Mouse (Mus musculus) forebrain, embryonic 15.5 days (tissue): Measurements from ENCODE around the gene Garem2. TPM values are rescaled to one million over a fixed set of nuclear protein-coding genes. Genes with fewer than 3 reads are reported as not detected.

ENCODE experiments used
- ATAC-seq: fragments of 200-750 bp; cut with Nextera tagmentation; replicated peaks from 2 replicates; pipeline ENCODE4 v1.8.0; 2017; ENCODE audit warnings: mild to moderate bottlenecking, moderate TSS enrichment, moderate library complexity
- H3K27ac ChIP-seq: fragments of 300-500 bp; sonication (generic); replicated peaks from 2 replicates; pipeline ENCODE4 v1.5.1; 2015; ENCODE audit warnings: mild to moderate bottlenecking, inconsistent platforms
- H3K27me3 ChIP-seq: fragments of 300-500 bp; sonication (generic); 2 replicates; pipeline ENCODE4 v1.6.1; 2015; ENCODE audit warnings: inconsistent platforms
- H3K36me3 ChIP-seq: fragments of 300-500 bp; sonication (generic); 2 replicates; pipeline ENCODE4 v1.6.1; 2015; ENCODE audit warnings: mild to moderate bottlenecking, inconsistent platforms
- H3K4me1 ChIP-seq: fragments of 300-500 bp; sonication (generic); 2 replicates; pipeline ENCODE4 v1.6.1; 2015; ENCODE audit warnings: inconsistent platforms
- H3K4me2 ChIP-seq: fragments of 300-500 bp; sonication (generic); replicated peaks from 2 replicates; pipeline ENCODE4 v1.6.1; 2015; ENCODE audit warnings: mild to moderate bottlenecking, inconsistent platforms
- H3K4me3 ChIP-seq: fragments of 300-500 bp; sonication (generic); 2 replicates; pipeline ENCODE4 v1.5.1; 2015; ENCODE audit warnings: mild to moderate bottlenecking, inconsistent platforms
- H3K9ac ChIP-seq: fragments of 300-500 bp; sonication (generic); replicated peaks from 2 replicates; pipeline ENCODE4 v1.6.1; 2015; ENCODE audit warnings: mild to moderate bottlenecking, inconsistent platforms
- H3K9me3 ChIP-seq: fragments of 300-500 bp; sonication (generic); 2 replicates; pipeline ENCODE4 v1.6.1; 2016; ENCODE audit warnings: inconsistent platforms
- WGBS: fragments of 180-500 bp; shearing (Covaris S2); methylation state at CpG from one replicate; pipeline ENCODE4 v1.1.7; 2015; ENCODE audit warnings: mixed read lengths; 5-methylcytosine and 5-hydroxymethylcytosine counted together
- polyA plus RNA-seq: library from polyadenylated mRNA; unstranded; fragments of >200 nt; fragmentation: Nextera tagmentation; extraction: Ambion mirVana; gene quantifications from 2 replicates; pipeline ENCODE4 v1.2.1, GENCODE M21; 2015

Gene Garem2
- polyA plus RNA-seq, 1 experiment from 2014 or later: 12.8 TPM

DNA sequence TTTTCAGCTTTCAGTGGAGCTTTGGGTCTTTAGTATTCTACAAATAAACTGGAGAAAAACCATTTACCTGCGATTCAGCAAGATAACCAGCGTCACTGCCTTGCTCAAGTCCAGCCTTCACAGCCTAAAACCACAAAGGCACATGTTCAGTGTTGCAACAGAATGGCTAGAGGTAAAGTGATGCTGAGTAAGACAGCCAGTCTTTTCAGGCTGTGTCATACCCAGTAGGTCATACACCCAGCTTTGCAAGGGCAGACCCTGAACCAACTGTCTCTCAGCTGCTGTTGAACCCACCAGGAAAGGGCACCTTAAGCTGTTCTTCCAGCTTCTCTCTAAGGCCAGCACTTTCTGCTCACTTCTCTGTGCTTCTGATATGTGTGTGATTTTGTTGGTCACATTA, 27.2 kb downstream of the Garem2 start:
- no peak overlapping the region for H3K4me3 ChIP-seq
- H3K9me3 ChIP-seq: no peaks in the 10 kb centered on the region
- no peaks in the 10 kb centered on the region for H3K4me1 ChIP-seq
- no peaks in the 10 kb centered on the region for H3K27me3 ChIP-seq
- H3K4me2 ChIP-seq: no peak overlapping the region
- WGBS: 99% methylated on average over 2 of the region's 2 CpGs
- no peak overlapping the region for H3K27ac ChIP-seq
- no peak for ATAC-seq
- H3K9ac ChIP-seq: no peak overlapping the region
- peaks cover 71% of the 10 kb centered on the region for H3K36me3 ChIP-seq

GRCm38 (mm10) chr5:30135711-30136231, 30.8 kb downstream of the Garem2 start:
- H3K36me3 ChIP-seq: peaks cover 79% of the 10 kb centered on the region
- no peak overlapping the region for H3K27ac ChIP-seq
- H3K4me1 ChIP-seq: no peaks in the 10 kb centered on the region
- H3K9me3 ChIP-seq: no peaks in the 10 kb centered on the region
- ATAC-seq: no peak
- no peak overlapping the region for H3K4me2 ChIP-seq
- no peaks in the 10 kb centered on the region for H3K27me3 ChIP-seq
- 91% methylated on average over 11 of the region's 11 CpGs for whole genome bisulfite sequencing
- H3K4me3 ChIP-seq: no peak overlapping the region
- H3K9ac ChIP-seq: no peak overlapping the region

DNA sequence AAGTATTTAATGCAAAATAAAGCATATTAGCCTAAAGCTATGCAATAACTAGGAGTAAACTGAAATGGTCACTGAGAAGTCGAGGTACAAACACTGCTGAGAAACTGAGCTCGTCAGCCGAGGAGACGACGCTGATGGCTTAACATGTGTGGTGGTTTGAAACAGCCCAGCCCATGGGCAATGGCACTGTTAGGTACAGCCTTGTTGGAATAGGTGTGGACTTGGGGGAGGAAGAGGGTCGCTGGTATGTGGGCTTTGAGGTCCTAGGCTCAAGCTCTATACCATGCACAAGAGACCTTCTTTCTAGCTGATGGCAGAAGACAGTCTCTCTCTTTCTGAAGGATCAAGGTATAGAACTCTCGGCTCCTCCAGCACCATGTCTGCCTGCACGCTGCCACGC, 32.3 kb downstream of the Garem2 start:
- no peak overlapping the region for H3K4me3 ChIP-seq
- no peak overlapping the region for H3K4me2 ChIP-seq
- no peak overlapping the region for H3K9ac ChIP-seq
- H3K9me3 ChIP-seq: no peaks in the 10 kb centered on the region
- H3K36me3 ChIP-seq: peaks cover 81% of the 10 kb centered on the region
- WGBS: 93% methylated on average over 9 of the region's 9 CpGs
- H3K27me3 ChIP-seq: no peaks in the 10 kb centered on the region
- no peak for ATAC-seq
- no peaks in the 10 kb centered on the region for H3K4me1 ChIP-seq
- H3K27ac ChIP-seq: no peak overlapping the region

- H3K27me3 ChIP-seq: no peaks in the 10 kb centered on the region
- H3K36me3 ChIP-seq: peaks cover 81% of the 10 kb centered on the region
- no peak overlapping the region for H3K4me2 ChIP-seq
- no peak overlapping the region for H3K4me3 ChIP-seq
- ATAC-seq: no peak
- H3K9me3 ChIP-seq: no peaks in the 10 kb centered on the region
- H3K27ac ChIP-seq: no peak overlapping the region
- H3K9ac ChIP-seq: no peak overlapping the region
- no peaks in the 10 kb centered on the region for H3K4me1 ChIP-seq
- 93% methylated on average over 4 of the region's 4 CpGs for WGBS
Observed at GRCm38 (mm10) chr5:30138193-30138592, 33.2 kb downstream of the Garem2 start.

DNA sequence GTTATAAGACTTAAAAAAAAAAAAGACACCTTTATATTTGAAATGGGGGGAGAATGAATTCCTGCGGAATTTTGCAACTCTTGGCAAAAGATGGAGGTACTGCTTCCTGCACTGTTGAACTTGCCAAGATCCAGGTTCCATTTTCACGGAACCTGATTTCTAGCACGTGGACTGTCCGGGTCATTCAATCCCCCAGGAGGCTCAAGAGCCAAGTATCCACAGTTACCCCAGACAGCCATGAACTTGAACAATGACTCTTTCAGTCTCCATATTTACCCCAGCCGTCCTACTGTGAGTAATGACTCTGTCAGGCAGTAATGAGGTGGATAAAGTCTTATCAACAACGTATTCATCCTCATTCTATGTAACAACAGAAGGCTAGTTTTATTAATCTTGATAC, 41.6 kb downstream of the Garem2 start:
- H3K27me3 ChIP-seq: no peaks in the 10 kb centered on the region
- H3K36me3 ChIP-seq: peaks cover 51% of the 10 kb centered on the region
- ATAC-seq: no peak
- WGBS: 84% methylated on average over 6 of the region's 6 CpGs
- no peaks in the 10 kb centered on the region for H3K9me3 ChIP-seq
- no peak overlapping the region for H3K9ac ChIP-seq
- no peak overlapping the region for H3K27ac ChIP-seq
- no peak overlapping the region for H3K4me3 ChIP-seq
- peaks cover under 1% of the 10 kb centered on the region; the same call in 1 of the 2 replicates for H3K4me1 ChIP-seq
- H3K4me2 ChIP-seq: no peak overlapping the region

DNA sequence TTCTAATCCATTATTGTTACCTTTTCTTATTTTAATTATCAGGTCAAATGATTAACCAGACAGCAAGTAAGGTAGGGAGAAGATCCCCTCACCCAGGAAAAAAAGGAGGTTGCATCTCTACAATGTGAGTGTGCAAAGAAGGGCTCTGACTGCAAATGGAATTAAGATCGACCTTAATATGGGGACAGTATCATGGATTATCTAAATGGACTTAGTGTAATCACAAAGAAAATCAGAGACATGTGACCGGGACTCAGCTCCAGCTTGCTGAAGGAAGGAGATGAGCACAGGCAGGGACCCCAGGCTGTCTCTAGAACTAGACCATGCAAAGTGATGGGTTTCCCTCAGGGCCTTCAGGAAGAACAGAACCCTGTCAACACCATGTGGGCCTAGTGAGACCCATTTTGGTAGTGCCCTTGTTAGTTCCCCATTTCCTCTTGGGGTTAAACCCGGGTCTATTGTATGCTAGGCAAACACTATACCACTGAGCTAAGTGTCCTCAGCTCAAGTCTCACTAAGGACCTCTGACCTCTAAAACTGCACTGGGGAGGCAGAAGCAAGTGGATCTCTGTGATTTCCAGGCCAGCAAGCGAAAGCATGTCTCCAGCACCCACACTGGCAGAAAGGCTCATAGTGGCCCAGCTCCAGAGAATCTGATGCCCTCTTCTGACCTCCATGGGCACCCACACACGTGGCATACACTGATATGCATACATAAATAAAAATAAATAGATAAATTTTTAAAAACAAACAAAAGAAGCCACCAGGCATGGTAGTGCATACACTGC, 43.4 kb downstream of the Garem2 start:
- ATAC-seq: no peak
- H3K4me3 ChIP-seq: no peak overlapping the region
- no peak overlapping the region for H3K27ac ChIP-seq
- H3K36me3 ChIP-seq: peaks cover 33% of the 10 kb centered on the region
- peaks cover 10% of the 10 kb centered on the region for H3K4me1 ChIP-seq
- WGBS: 89% methylated on average over 5 of the region's 5 CpGs
- H3K27me3 ChIP-seq: no peaks in the 10 kb centered on the region
- no peaks in the 10 kb centered on the region for H3K9me3 ChIP-seq
- no peak overlapping the region for H3K9ac ChIP-seq
- H3K4me2 ChIP-seq: no peak overlapping the region

DNA sequence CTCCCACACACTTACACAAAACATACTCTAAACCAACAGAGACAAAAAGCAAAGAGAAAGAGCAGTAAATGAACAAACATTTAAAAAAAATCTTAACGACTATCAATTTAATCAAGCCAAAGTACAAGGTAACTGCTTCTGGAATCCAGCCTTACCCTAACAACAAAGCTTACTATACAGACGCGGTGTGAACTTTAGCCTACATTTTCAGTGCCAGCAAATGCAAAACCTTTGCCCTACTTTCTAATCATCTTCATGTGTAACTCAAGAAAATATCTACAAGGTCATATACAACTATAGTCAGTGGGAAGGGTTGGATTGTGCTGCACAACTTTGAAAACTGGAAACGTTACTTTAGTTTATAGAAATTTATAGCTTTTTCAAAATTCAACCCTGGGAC, 47.0 kb downstream of the Garem2 start:
- Histone ChIP-seq H3K9me3 (no peaks in the 10 kb centered on the region), H3K27ac (no peak overlapping the region), H3K27me3 (no peaks in the 10 kb centered on the region), H3K4me2 (no peak overlapping the region), H3K4me3 (no peak overlapping the region), H3K36me3 (peaks cover 2% of the 10 kb centered on the region), H3K9ac (no peak overlapping the region), H3K4me1 (peaks cover 29% of the 10 kb centered on the region)
- no peak for ATAC-seq
- WGBS: 27% methylated on average over 4 of the region's 4 CpGs

DNA sequence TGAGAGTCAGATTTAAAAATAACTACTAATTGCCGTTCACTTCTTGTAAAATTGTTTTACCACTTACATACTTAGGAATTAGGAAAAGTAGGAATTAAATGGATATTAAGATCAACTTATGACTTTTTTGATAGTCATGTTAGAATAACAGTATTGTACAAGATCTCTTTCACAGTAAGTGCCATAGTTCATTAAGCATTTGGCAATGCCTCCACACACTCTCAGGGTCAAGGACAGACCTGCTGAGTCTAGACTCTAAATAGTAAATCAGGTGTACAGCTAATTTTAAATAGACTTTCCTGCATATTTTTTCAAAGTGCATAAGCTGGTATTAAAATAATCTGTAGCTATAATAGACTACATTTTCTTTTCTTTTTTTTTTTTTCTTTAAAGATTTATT, 47.5 kb downstream of the Garem2 start:
- Histone ChIP-seq H3K27me3 (no peaks in the 10 kb centered on the region), H3K4me2 (no peak overlapping the region), H3K36me3 (no peaks in the 10 kb centered on the region), H3K4me1 (peaks cover 32% of the 10 kb centered on the region), H3K9ac (no peak overlapping the region), H3K27ac (no peak overlapping the region), H3K9me3 (no peaks in the 10 kb centered on the region), H3K4me3 (no peak overlapping the region)
- no peak for ATAC-seq
- 80% methylated on average over 1 of the region's 1 CpGs for WGBS

- Histone ChIP-seq H3K4me2 (no peak overlapping the region), H3K27ac (no peak overlapping the region)
Observed at GRCm38 (mm10) chr5:30153222-30153621, 48.3 kb downstream of the Garem2 start.

GRCm38 (mm10) chr5:30154013-30154412, 49.1 kb downstream of the Garem2 start:
- Histone ChIP-seq H3K36me3 (no peaks in the 10 kb centered on the region), H3K9me3 (no peaks in the 10 kb centered on the region), H3K27me3 (no peaks in the 10 kb centered on the region), H3K9ac (peak overlapping the region; percentile 87), H3K4me2 (peak overlapping the region; percentile 85), H3K4me1 (peaks cover 32% of the 10 kb centered on the region), H3K27ac (no peak overlapping the region), H3K4me3 (peak overlapping the region; percentile 93)
- WGBS: 17% methylated on average over 4 of the region's 4 CpGs
- ATAC-seq: no peak

More at GRCm38 (mm10) chr5:30153222-30153621, 48.3 kb downstream of the Garem2 start:
- H3K27me3 ChIP-seq: no peaks in the 10 kb centered on the region
- no peak for ATAC-seq
- peak overlapping the region; percentile 5; the same call in 1 of the 2 replicates for H3K4me3 ChIP-seq
- H3K4me1 ChIP-seq: peaks cover 32% of the 10 kb centered on the region
- no peak overlapping the region for H3K9ac ChIP-seq
- WGBS: 92% methylated on average over 2 of the region's 2 CpGs
- no peaks in the 10 kb centered on the region for H3K36me3 ChIP-seq
- no peaks in the 10 kb centered on the region for H3K9me3 ChIP-seq

GRCm38 (mm10) chr5:30154474-30155394, 49.8 kb downstream of the Garem2 start, which contains the start of the genes Hadha and Hadhb:
TSS of gene Hadha (minus strand) at chr5:30155162.
TSS of gene Hadhb (plus strand) at chr5:30155248.
- Histone ChIP-seq H3K4me2 (peak within 1 kb of the TSS; percentile 85), H3K27ac (peak within 1 kb of the TSS; percentile 88), H3K36me3 (no peaks in the 10 kb centered on the region), H3K9me3 (no peaks in the 10 kb centered on the region), H3K4me1 (peaks cover 32% of the 10 kb centered on the region), H3K9ac (peak within 1 kb of the TSS; percentile 87), H3K4me3 (peak within 1 kb of the TSS; percentile 93), H3K27me3 (no peaks in the 10 kb centered on the region)
- ATAC-seq: peak; percentile 90
- WGBS: under 1% methylated on average over 53 of the region's 53 CpGs

DNA sequence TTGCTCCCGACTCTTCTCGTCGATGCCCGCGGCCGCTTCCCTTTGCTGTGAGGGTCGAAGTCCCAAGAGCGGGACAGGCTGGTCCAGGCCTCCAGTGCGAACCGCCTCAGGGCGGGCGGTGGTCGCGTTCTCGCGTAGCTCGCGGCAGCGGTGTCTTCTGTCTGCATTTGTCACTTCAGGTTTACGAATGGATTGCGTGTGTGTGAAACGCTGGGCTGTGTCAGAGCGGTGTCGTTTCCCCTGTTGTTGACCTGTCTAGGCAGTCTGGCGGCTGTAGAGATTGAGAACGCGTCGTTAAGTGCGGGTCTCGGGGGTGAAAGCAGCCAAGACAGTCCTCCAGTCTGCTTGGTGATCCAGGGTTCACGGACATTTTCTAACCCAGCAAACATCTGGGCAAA, 50.4 kb downstream of the Garem2 start:
- Histone ChIP-seq H3K36me3 (no peaks in the 10 kb centered on the region), H3K9ac (peak overlapping the region; percentile 87), H3K4me1 (peaks cover 32% of the 10 kb centered on the region), H3K27me3 (no peaks in the 10 kb centered on the region), H3K9me3 (no peaks in the 10 kb centered on the region), H3K4me3 (peak overlapping the region; percentile 93), H3K4me2 (peak overlapping the region; percentile 85), H3K27ac (peak overlapping the region; percentile 88)
- WGBS: under 1% methylated on average over 31 of the region's 31 CpGs
- ATAC-seq: peak; percentile 76
